Mouse (Mus musculus) lung, postnatal 4 days (tissue): Measurements from ENCODE around the gene Rps24.

Experiments
- DNase-seq, 2 experiments: peaks; one replicate each; pipeline ENCODE4 v3.0.0; 2021

Gene Rps24

DNA sequence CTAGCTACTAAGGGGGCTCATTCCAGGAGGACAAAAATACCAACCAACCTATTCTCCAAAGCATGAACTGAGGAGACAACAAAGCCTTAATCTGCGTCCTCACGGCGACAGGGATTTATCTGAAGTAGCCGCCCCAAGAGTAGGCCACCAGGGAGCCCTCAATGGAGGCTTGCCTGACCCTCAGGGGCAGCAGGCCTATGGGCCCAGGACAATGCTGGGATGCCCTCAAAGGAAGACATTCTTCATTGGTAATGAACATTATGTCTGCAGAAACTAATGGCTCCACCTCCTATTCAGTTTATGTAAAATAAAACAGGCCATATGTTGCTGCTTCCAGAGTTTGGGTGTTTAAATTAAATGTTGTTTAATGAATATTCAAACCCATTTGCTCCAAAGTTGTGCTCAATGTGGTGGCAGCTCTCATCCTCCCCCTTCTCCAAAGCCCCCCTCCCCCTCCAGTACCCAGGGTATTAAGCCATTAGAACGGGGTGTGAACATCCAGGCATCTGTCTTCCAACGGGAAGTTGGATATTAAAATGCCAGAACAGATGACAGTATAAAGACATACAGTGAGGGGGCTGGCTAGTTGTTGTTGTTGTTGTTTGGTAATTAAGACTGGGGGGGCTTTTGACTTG, 25.7 kb downstream of the Rps24 start:
- DNase-seq, result no peak

GRCm38 (mm10) chr14:24521597-24521996, 34.7 kb downstream of the Rps24 start:
- DNase-seq, result no peak

DNA sequence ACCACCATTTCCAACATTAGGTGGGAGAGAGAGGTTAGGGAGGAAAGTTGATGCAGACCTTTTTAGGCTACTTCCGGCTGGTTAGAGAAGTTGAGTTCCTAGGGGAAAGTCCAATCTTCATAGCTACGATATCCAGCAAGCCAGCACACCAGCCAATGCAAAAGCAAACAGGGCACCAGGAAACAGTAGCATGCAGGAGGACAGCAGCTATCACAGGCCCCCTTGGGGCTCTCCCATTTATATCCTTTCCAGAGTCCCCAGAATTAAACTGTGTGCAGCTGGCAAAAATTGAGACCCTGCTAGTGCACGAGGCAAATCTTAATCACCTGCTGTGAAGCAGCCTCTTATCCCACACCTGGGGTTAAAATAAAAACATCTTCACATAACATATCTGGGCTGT, 38.2 kb downstream of the Rps24 start:
- no peak for DNase-seq

DNA sequence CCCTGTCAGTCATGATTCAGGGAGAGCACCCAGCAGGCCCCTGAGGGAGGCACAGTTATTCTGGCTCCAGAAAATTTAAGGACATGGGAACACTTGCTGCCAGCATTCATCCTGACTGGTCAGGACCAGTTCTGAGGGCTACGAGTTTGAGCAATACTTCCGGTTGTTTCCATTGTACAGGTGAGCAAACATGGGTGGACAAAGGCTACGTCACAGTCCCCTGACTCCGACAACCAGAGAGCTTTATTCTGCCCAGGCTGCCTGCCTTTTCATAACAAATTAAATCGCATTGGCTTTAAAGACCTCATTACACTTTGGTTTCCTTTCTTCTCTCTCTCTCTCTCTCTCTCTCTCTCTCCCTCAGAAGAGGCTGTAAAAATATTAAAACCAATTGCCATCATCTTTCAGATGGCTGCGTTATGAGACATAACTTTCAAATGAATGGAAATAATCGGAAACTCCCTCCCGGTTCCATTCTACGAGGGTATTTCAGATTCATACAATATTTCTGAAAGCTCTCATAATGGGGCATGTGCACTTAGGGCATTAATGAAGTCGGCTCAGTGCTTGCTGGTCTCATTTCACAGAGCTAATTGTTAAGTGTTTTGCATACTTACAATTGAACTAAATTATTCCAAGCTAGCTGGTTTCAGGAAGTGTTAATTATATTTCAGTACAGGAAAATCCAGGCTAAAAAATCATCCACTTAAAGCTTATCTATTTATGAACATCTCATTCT, 38.9 kb downstream of the Rps24 start:
- DNase-seq, result no peak

- no peak for DNase-seq
Measured at GRCm38 (mm10) chr14:24526440-24526839, 39.5 kb downstream of the Rps24 start.

DNA sequence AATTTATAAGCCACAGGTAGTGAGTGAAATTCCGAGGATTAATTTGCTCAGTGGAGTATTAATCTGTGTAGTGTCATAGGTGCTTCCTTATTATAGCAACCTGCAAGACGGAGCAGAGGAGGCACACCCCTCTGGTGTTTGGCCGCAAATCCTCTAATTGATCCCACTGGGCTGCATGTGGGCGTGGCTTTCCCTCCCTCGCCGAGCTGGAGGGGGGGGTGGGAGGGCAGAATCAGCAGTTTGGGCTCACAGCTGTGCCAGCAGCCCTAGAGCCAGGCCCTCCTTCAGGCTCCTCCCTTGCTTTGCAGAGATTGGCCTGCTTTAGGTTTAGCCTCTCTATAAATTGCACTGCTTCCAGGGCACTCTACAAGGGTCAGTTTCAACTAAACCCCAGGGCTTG, 43.3 kb downstream of the Rps24 start:
- no peak for DNase-seq

DNA sequence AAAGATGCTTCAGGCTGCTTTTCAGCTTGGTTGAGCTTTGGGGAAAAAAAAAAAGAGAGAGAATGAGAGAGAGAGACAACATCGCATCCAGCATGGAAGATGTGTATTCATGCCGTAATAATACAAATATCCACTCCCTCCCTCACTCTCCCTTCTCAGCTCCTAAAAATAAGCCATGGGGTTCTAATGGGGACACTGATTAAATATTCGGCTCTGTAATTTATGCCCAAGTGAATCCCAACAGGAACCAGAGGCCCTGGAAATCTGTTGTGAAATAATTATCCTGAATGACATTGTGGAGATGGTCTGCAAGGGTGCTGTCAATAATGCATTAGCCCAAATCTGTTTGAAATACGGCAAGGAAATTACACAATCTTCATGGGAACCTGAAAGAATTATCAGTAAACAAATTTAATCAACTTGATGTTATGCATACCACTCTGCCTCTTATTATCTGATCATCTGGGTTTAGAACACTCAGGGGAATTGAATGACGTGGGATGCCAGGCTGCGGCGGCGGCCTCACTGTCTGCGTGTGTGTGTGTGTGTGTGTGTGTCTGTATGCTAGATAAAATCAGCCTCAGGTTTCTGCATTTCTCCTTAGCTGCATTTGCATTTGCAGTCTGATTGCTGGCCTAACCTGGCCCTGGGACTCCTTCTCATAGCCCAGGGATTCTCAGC, 48.1 kb downstream of the Rps24 start:
- no peak for DNase-seq

- DNase-seq, result no peak
Measured at GRCm38 (mm10) chr14:24542901-24543300, 56.0 kb downstream of the Rps24 start.

DNA sequence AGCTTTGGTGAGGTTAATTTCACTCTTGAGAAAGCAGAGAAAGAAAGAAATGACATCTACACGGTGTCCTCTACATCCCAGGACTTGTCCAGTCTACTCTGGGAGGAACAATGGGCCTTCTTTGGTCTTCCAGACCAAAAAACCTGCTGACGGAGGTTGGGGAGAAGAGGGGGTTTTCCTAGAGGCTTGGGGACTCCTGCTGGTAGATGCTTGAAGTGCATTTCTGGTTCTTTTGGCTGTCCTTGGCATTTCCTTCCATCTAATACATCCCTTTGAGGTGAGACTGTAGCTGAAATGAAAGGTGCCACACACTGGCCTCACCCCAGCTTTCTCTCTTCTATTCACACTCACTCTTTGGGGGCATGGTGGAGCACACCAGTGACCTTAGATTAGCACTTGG, 57.1 kb downstream of the Rps24 start:
- DNase-seq, result peak in 1 of 2 experiments; percentile 51
